Mouse (Mus musculus): ENCODE data around the gene Styk1. TPM values are rescaled to one million over a fixed set of nuclear protein-coding genes. Genes with fewer than 3 reads are reported as not detected.

Gene Styk1
- total and polyA plus RNA-seq, 2 experiments from 2014 or later, result 0.15 to 0.52 TPM

DNA sequence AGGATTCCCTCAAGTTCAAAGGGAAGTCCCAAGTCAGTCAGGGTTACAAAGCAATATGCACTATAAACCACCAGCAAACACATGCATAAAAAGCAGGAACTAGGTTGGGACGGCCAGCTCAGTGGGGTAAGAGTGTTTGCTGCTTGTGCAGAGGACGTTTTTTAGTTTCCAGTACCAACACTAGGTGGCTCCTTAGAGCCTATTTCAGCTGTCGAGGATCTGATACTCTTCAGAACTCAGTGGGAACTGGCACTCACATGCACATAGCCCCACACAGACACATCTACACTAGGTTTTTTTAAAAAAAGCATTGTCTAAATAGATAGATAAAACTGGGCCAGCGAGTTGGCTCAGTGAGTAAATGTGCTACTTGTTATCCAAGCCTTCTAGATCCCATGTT lies 13.7 kb upstream of the Styk1 start:
- Histone ChIP-seq H3K9me3 (replicated peaks; ENCODE audit: control insufficient read depth, low read length) (no peaks in the 10 kb centered on the region), H3K4me1 (ENCODE audit: control insufficient read depth, insufficient read depth) (peaks cover 11% of the 10 kb centered on the region; the same call in 1 of the 2 replicates), H3K9ac (replicated peaks; ENCODE audit: low read depth, low read length) (no peak overlapping the region), H3K27ac (ENCODE audit: low read depth) (no peak overlapping the region), H3K27me3 (ENCODE audit: control insufficient read depth, insufficient read depth, low read length) (no peaks in the 10 kb centered on the region), H3K4me3 (ENCODE audit: low read depth, low read length) (no peak overlapping the region), H3K36me3 (replicated peaks; ENCODE audit: control insufficient read depth, insufficient read depth, low read length) (peaks cover 74% of the 10 kb centered on the region), H3K4me2 (ENCODE audit: low read depth, low read length) (no peak overlapping the region)
- DNase-seq (ENCODE audit: low spot score), result peak; percentile 40
- TF ChIP-seq EP300 (IDR thresholded peaks at IDR 0.05; ENCODE audit: low read depth) (no peak), CTCF (IDR thresholded peaks at IDR 0.05; ENCODE audit: low read depth) (peak; percentile 69)
- 27% methylated on average over 4 of the region's 4 CpGs for WGBS
- peak; percentile 67; the same call in 1 of the 2 replicates for ATAC-seq (ENCODE audit: insufficient read depth, low read depth)

DNA sequence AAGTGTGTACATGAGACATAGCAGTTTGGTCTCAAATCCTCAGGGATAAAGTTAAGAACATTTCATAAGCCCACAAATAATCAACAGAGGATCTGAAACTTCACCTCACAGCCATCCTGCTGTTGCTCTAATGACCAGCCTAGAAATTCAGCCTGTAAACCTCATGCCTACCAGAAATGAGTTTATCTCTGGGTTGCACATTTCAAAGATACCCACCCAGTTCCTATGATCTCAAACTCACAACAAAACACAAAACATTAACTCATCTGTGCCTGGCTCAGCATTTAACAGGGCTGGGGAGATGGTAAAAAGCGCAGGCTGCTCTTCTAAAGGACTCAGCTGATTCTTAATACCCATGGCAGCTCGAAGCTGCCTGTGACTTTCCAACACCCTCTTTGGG lies 11.0 kb upstream of the Styk1 start:
- TF ChIP-seq EP300 (IDR thresholded peaks at IDR 0.05; ENCODE audit: low read depth) (no peak), CTCF (IDR thresholded peaks at IDR 0.05; ENCODE audit: low read depth) (no peak)
- Histone ChIP-seq H3K36me3 (replicated peaks; ENCODE audit: control insufficient read depth, insufficient read depth, low read length) (peaks cover 58% of the 10 kb centered on the region), H3K27ac (ENCODE audit: low read depth) (no peak overlapping the region), H3K9ac (replicated peaks; ENCODE audit: low read depth, low read length) (no peak overlapping the region), H3K4me2 (ENCODE audit: low read depth, low read length) (no peak overlapping the region), H3K27me3 (ENCODE audit: control insufficient read depth, insufficient read depth, low read length) (no peaks in the 10 kb centered on the region), H3K4me3 (ENCODE audit: low read depth, low read length) (no peak overlapping the region), H3K9me3 (replicated peaks; ENCODE audit: control insufficient read depth, low read length) (no peaks in the 10 kb centered on the region), H3K4me1 (ENCODE audit: control insufficient read depth, insufficient read depth) (no peaks in the 10 kb centered on the region)
- ATAC-seq (ENCODE audit: insufficient read depth, low read depth), result no peak
- WGBS, result 75% methylated on average over 2 of the region's 2 CpGs
- DNase-seq (ENCODE audit: low spot score), result no peak

DNA sequence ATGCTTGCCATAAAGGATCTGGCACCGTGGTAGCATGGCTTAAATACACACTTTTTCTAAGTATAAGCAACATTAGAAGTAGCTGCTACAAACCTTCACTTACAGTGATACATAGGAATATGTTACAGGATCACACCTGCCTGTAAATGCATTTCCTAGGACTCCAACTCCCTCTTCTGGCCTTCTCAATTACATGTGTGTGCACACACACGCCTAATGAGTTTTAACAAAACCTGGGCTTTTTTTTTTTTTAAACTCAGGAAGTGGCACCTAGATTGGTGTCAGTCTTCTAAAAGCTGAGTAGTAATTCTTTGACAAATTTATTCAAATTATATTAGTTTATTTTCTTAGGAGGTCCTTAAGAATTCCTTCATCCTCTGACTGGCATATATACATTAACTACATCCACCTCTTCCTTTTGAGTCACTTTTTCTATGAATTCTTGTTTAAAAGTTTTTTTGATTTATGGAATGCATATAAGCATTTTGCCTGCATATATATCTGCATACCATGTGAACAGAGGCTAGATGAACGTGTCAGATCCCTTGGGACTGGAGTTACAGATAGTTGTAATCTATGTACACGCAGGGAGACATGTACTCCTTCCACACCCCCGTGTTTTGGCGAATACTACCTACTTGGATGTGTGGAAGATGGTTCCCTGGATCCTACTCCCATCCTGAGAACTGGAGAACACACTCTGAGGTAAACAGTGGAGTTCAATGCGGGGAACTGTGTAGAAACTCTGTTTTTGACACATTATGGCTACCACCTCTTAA lies 9.8 kb upstream of the Styk1 start:
- 77% methylated on average over 7 of the region's 7 CpGs for WGBS
- no peaks in the 10 kb centered on the region for H3K4me1 ChIP-seq (ENCODE audit: control insufficient read depth, insufficient read depth)
- no peak overlapping the region for H3K9ac ChIP-seq (replicated peaks; ENCODE audit: low read depth, low read length)
- H3K27me3 ChIP-seq (ENCODE audit: control insufficient read depth, insufficient read depth, low read length), result no peaks in the 10 kb centered on the region
- H3K36me3 ChIP-seq (replicated peaks; ENCODE audit: control insufficient read depth, insufficient read depth, low read length), result peaks cover 47% of the 10 kb centered on the region
- no peaks in the 10 kb centered on the region for H3K9me3 ChIP-seq (replicated peaks; ENCODE audit: control insufficient read depth, low read length)
- DNase-seq (ENCODE audit: low spot score) (no peak), ATAC-seq (ENCODE audit: insufficient read depth, low read depth) (no peak)
- no peak overlapping the region for H3K4me3 ChIP-seq (ENCODE audit: low read depth, low read length)
- no peak overlapping the region for H3K4me2 ChIP-seq (ENCODE audit: low read depth, low read length)
- H3K27ac ChIP-seq (ENCODE audit: low read depth), result no peak overlapping the region
- TF ChIP-seq CTCF (IDR thresholded peaks at IDR 0.05; ENCODE audit: low read depth) (no peak), EP300 (IDR thresholded peaks at IDR 0.05; ENCODE audit: low read depth) (no peak)

DNA sequence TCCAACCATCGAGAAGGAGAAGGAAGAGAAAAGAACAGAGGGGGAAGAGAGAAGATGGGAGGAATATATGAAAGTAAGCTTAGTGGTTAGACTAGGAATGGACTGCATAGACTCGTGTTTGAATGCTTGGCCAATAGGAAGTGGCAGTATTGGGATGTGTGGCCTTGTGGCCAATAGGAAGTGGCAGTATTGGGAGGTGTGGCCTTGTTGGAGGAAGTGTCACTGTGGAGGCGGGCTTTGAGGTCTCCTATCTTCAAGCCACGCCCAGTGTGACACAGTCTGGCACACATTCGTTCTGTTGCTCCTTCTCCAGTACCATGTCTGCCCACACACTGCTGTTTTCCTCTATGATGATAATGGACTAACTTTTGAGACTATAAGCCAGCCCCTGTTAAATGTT lies 7.3 kb upstream of the Styk1 start:
- H3K27me3 ChIP-seq (ENCODE audit: control insufficient read depth, insufficient read depth, low read length), result no peaks in the 10 kb centered on the region
- 59% methylated on average over 5 of the region's 5 CpGs for WGBS
- H3K27ac ChIP-seq (ENCODE audit: low read depth), result no peak overlapping the region
- DNase-seq (ENCODE audit: low spot score) (no peak), ATAC-seq (ENCODE audit: insufficient read depth, low read depth) (peak; percentile 44; the same call in 1 of the 2 replicates)
- H3K4me1 ChIP-seq (ENCODE audit: control insufficient read depth, insufficient read depth), result no peaks in the 10 kb centered on the region
- no peak overlapping the region for H3K9ac ChIP-seq (replicated peaks; ENCODE audit: low read depth, low read length)
- H3K4me2 ChIP-seq (ENCODE audit: low read depth, low read length), result no peak overlapping the region
- H3K4me3 ChIP-seq (ENCODE audit: low read depth, low read length), result no peak overlapping the region
- no peaks in the 10 kb centered on the region for H3K9me3 ChIP-seq (replicated peaks; ENCODE audit: control insufficient read depth, low read length)
- no peak for TF ChIP-seq CTCF (IDR thresholded peaks at IDR 0.05; ENCODE audit: low read depth)
- no peak for TF ChIP-seq EP300 (IDR thresholded peaks at IDR 0.05; ENCODE audit: low read depth)
- H3K36me3 ChIP-seq (replicated peaks; ENCODE audit: control insufficient read depth, insufficient read depth, low read length), result peaks cover 23% of the 10 kb centered on the region

GRCm38 (mm10) chr6:131359543-131359942 lies 6.1 kb upstream of the Styk1 start:
- no peaks in the 10 kb centered on the region for H3K4me1 ChIP-seq (ENCODE audit: control insufficient read depth, insufficient read depth)
- no peaks in the 10 kb centered on the region for H3K27me3 ChIP-seq (ENCODE audit: control insufficient read depth, insufficient read depth, low read length)
- H3K9me3 ChIP-seq (replicated peaks; ENCODE audit: control insufficient read depth, low read length), result no peaks in the 10 kb centered on the region
- no peak overlapping the region for H3K4me2 ChIP-seq (ENCODE audit: low read depth, low read length)
- DNase-seq (ENCODE audit: low spot score) (no peak), ATAC-seq (ENCODE audit: insufficient read depth, low read depth) (no peak)
- H3K4me3 ChIP-seq (ENCODE audit: low read depth, low read length), result no peak overlapping the region
- H3K27ac ChIP-seq (ENCODE audit: low read depth), result no peak overlapping the region
- peaks cover 13% of the 10 kb centered on the region for H3K36me3 ChIP-seq (replicated peaks; ENCODE audit: control insufficient read depth, insufficient read depth, low read length)
- no peak overlapping the region for H3K9ac ChIP-seq (replicated peaks; ENCODE audit: low read depth, low read length)
- 59% methylated on average over 2 of the region's 2 CpGs for WGBS
- no peak for TF ChIP-seq EP300 (IDR thresholded peaks at IDR 0.05; ENCODE audit: low read depth)
- TF ChIP-seq CTCF (IDR thresholded peaks at IDR 0.05; ENCODE audit: low read depth), result no peak

DNA sequence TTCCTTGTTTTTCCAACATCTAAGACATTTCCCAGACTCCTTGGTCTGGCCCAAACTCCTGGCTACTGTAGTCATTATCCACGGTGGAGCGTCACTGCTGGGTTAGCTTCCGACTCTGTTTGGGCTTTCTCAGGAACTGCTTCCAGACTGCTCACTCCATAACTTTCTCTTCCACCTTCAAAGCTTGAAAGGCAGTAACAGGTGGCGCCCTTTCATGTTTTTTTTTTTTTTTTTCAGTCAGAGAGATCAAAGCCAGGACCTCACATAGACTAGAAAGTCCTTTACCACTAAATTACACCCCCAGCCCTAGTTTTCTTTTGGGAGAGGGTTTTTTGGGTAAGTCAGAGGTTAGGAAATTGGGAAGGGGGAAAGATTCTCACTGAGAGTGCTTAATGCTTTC lies 1.5 kb upstream of the Styk1 start:
- DNase-seq (ENCODE audit: low spot score) (no peak), ATAC-seq (ENCODE audit: insufficient read depth, low read depth) (no peak)
- Histone ChIP-seq H3K36me3 (replicated peaks; ENCODE audit: control insufficient read depth, insufficient read depth, low read length) (no peaks in the 10 kb centered on the region), H3K9ac (replicated peaks; ENCODE audit: low read depth, low read length) (no peak overlapping the region), H3K27ac (ENCODE audit: low read depth) (no peak overlapping the region), H3K9me3 (replicated peaks; ENCODE audit: control insufficient read depth, low read length) (no peaks in the 10 kb centered on the region), H3K4me2 (ENCODE audit: low read depth, low read length) (no peak overlapping the region), H3K4me3 (ENCODE audit: low read depth, low read length) (no peak overlapping the region), H3K4me1 (ENCODE audit: control insufficient read depth, insufficient read depth) (no peaks in the 10 kb centered on the region), H3K27me3 (ENCODE audit: control insufficient read depth, insufficient read depth, low read length) (no peaks in the 10 kb centered on the region)
- 58% methylated on average over 4 of the region's 4 CpGs for WGBS
- TF ChIP-seq CTCF (IDR thresholded peaks at IDR 0.05; ENCODE audit: low read depth) (no peak), EP300 (IDR thresholded peaks at IDR 0.05; ENCODE audit: low read depth) (no peak)
